Mouse (Mus musculus): ENCODE data around the gene Gp5. TPM values are rescaled to one million over a fixed set of nuclear protein-coding genes. Genes with fewer than 3 reads are reported as not detected.

Gene Gp5
- polyA plus RNA-seq, 1 experiment from 2014 or later = 0.68 TPM

- Histone ChIP-seq H3K9ac (no peak within 1 kb of the TSS), H3K4me2 (replicated peaks) (no peak within 1 kb of the TSS), H3K27ac (no peak within 1 kb of the TSS), H3K27me3 (ENCODE audit: control insufficient read depth, insufficient read depth, low read length) (no peaks in the 10 kb centered on the region), H3K9me3 (ENCODE audit: control insufficient read depth, low read length) (no peaks in the 10 kb centered on the region), H3K4me1 (replicated peaks; ENCODE audit: control insufficient read depth, insufficient read depth, low read length) (0 out of 2 replicates have a peak, but pooled peaks cover 1% of the 10 kb centered on the region), H3K36me3 (replicated peaks; ENCODE audit: control insufficient read depth, insufficient read depth) (no peaks in the 10 kb centered on the region), H3K4me3 (replicated peaks; ENCODE audit: low read length) (no peak within 1 kb of the TSS)
- ATAC-seq (ENCODE audit: low FRiP score) (no peak), DNase-seq (ENCODE audit: low spot score) (no peak)
- WGBS = 75% methylated on average over 5 of the region's 5 CpGs
These were observed 43.2 kb downstream of the Gp5 start, which contains the start of gene Cpn2 for GRCm38 (mm10) chr16:30267359-30267758. Gene Cpn2, minus strand, starts transcription at chr16:30267499.

GRCm38 (mm10) chr16:30266561-30266960, 44.0 kb downstream of the Gp5 start:
- ATAC-seq (ENCODE audit: low FRiP score) = no peak
- Histone ChIP-seq H3K4me2 (replicated peaks) (no peak overlapping the region), H3K27ac (no peak overlapping the region), H3K4me3 (replicated peaks; ENCODE audit: low read length) (no peak overlapping the region), H3K9ac (no peak overlapping the region), H3K27me3 (ENCODE audit: control insufficient read depth, insufficient read depth, low read length) (0 out of 2 replicates have a peak, but pooled peaks cover under 1% of the 10 kb centered on the region), H3K4me1 (replicated peaks; ENCODE audit: control insufficient read depth, insufficient read depth, low read length) (no peaks in the 10 kb centered on the region), H3K36me3 (replicated peaks; ENCODE audit: control insufficient read depth, insufficient read depth) (no peaks in the 10 kb centered on the region), H3K9me3 (ENCODE audit: control insufficient read depth, low read length) (no peaks in the 10 kb centered on the region)
- DNase-seq (ENCODE audit: low spot score) = no peak
- WGBS = 80% methylated on average over 5 of the region's 5 CpGs

GRCm38 (mm10) chr16:30265611-30266010, 45.0 kb downstream of the Gp5 start:
- DNase-seq (ENCODE audit: low spot score) = no peak
- H3K27me3 ChIP-seq (ENCODE audit: control insufficient read depth, insufficient read depth, low read length) = 0 out of 2 replicates have a peak, but pooled peaks cover 7% of the 10 kb centered on the region
- no peak overlapping the region for H3K9ac ChIP-seq
- H3K36me3 ChIP-seq (replicated peaks; ENCODE audit: control insufficient read depth, insufficient read depth) = no peaks in the 10 kb centered on the region
- H3K4me2 ChIP-seq (replicated peaks) = no peak overlapping the region
- H3K4me1 ChIP-seq (replicated peaks; ENCODE audit: control insufficient read depth, insufficient read depth, low read length) = no peaks in the 10 kb centered on the region
- H3K4me3 ChIP-seq (replicated peaks; ENCODE audit: low read length) = no peak overlapping the region
- 84% methylated on average over 4 of the region's 4 CpGs for WGBS
- H3K9me3 ChIP-seq (ENCODE audit: control insufficient read depth, low read length) = no peaks in the 10 kb centered on the region
- no peak overlapping the region for H3K27ac ChIP-seq
- ATAC-seq (ENCODE audit: low FRiP score) = no peak

- ATAC-seq (ENCODE audit: low FRiP score) (no peak), DNase-seq (ENCODE audit: low spot score) (no peak)
- Histone ChIP-seq H3K36me3 (replicated peaks; ENCODE audit: control insufficient read depth, insufficient read depth) (no peaks in the 10 kb centered on the region), H3K4me2 (replicated peaks) (no peak overlapping the region), H3K27me3 (ENCODE audit: control insufficient read depth, insufficient read depth, low read length) (0 out of 2 replicates have a peak, but pooled peaks cover 7% of the 10 kb centered on the region), H3K4me3 (replicated peaks; ENCODE audit: low read length) (no peak overlapping the region), H3K9me3 (ENCODE audit: control insufficient read depth, low read length) (no peaks in the 10 kb centered on the region), H3K9ac (no peak overlapping the region), H3K27ac (no peak overlapping the region), H3K4me1 (replicated peaks; ENCODE audit: control insufficient read depth, insufficient read depth, low read length) (no peaks in the 10 kb centered on the region)
- 65% methylated on average over 4 of the region's 4 CpGs for WGBS
These were observed 47.4 kb downstream of the Gp5 start for GRCm38 (mm10) chr16:30263156-30263555.

GRCm38 (mm10) chr16:30262664-30263063, 47.9 kb downstream of the Gp5 start:
- 0 out of 2 replicates have a peak, but pooled peaks cover 7% of the 10 kb centered on the region for H3K27me3 ChIP-seq (ENCODE audit: control insufficient read depth, insufficient read depth, low read length)
- DNase-seq (ENCODE audit: low spot score) (peak; percentile 83), ATAC-seq (ENCODE audit: low FRiP score) (no peak)
- no peaks in the 10 kb centered on the region for H3K4me1 ChIP-seq (replicated peaks; ENCODE audit: control insufficient read depth, insufficient read depth, low read length)
- no peak overlapping the region for H3K9ac ChIP-seq
- WGBS = 0% methylated on average over 2 of the region's 2 CpGs
- no peak overlapping the region for H3K4me2 ChIP-seq (replicated peaks)
- H3K36me3 ChIP-seq (replicated peaks; ENCODE audit: control insufficient read depth, insufficient read depth) = no peaks in the 10 kb centered on the region
- no peak overlapping the region for H3K4me3 ChIP-seq (replicated peaks; ENCODE audit: low read length)
- no peaks in the 10 kb centered on the region for H3K9me3 ChIP-seq (ENCODE audit: control insufficient read depth, low read length)
- no peak overlapping the region for H3K27ac ChIP-seq

- DNase-seq (ENCODE audit: low spot score) = no peak
- no peak overlapping the region for H3K9ac ChIP-seq
- no peaks in the 10 kb centered on the region for H3K9me3 ChIP-seq (ENCODE audit: control insufficient read depth, low read length)
- 88% methylated on average over 10 of the region's 10 CpGs for WGBS
- H3K27me3 ChIP-seq (ENCODE audit: control insufficient read depth, insufficient read depth, low read length) = 0 out of 2 replicates have a peak, but pooled peaks cover 7% of the 10 kb centered on the region
- no peaks in the 10 kb centered on the region for H3K36me3 ChIP-seq (replicated peaks; ENCODE audit: control insufficient read depth, insufficient read depth)
- H3K4me2 ChIP-seq (replicated peaks) = no peak overlapping the region
- no peaks in the 10 kb centered on the region for H3K4me1 ChIP-seq (replicated peaks; ENCODE audit: control insufficient read depth, insufficient read depth, low read length)
- no peak overlapping the region for H3K4me3 ChIP-seq (replicated peaks; ENCODE audit: low read length)
- no peak for ATAC-seq (ENCODE audit: low FRiP score)
- no peak overlapping the region for H3K27ac ChIP-seq
These were observed 48.4 kb downstream of the Gp5 start for GRCm38 (mm10) chr16:30262157-30262556.

- Histone ChIP-seq H3K4me1 (replicated peaks; ENCODE audit: control insufficient read depth, insufficient read depth, low read length) (no peaks in the 10 kb centered on the region), H3K27me3 (ENCODE audit: control insufficient read depth, insufficient read depth, low read length) (peaks cover 14% of the 10 kb centered on the region; the same call in 1 of the 2 replicates), H3K27ac (no peak overlapping the region), H3K4me2 (replicated peaks) (no peak overlapping the region), H3K4me3 (replicated peaks; ENCODE audit: low read length) (no peak overlapping the region), H3K9me3 (ENCODE audit: control insufficient read depth, low read length) (no peaks in the 10 kb centered on the region), H3K36me3 (replicated peaks; ENCODE audit: control insufficient read depth, insufficient read depth) (no peaks in the 10 kb centered on the region), H3K9ac (no peak overlapping the region)
- DNase-seq (ENCODE audit: low spot score) (no peak), ATAC-seq (ENCODE audit: low FRiP score) (no peak)
- 85% methylated on average over 9 of the region's 9 CpGs for WGBS
These were observed 49.2 kb downstream of the Gp5 start for GRCm38 (mm10) chr16:30261341-30261740.

- Histone ChIP-seq H3K9ac (no peak overlapping the region), H3K36me3 (replicated peaks; ENCODE audit: control insufficient read depth, insufficient read depth) (no peaks in the 10 kb centered on the region), H3K4me3 (replicated peaks; ENCODE audit: low read length) (no peak overlapping the region), H3K4me1 (replicated peaks; ENCODE audit: control insufficient read depth, insufficient read depth, low read length) (no peaks in the 10 kb centered on the region), H3K27me3 (ENCODE audit: control insufficient read depth, insufficient read depth, low read length) (peaks cover 14% of the 10 kb centered on the region; the same call in 1 of the 2 replicates), H3K4me2 (replicated peaks) (no peak overlapping the region), H3K27ac (no peak overlapping the region), H3K9me3 (ENCODE audit: control insufficient read depth, low read length) (no peaks in the 10 kb centered on the region)
- no peak for ATAC-seq (ENCODE audit: low FRiP score)
- DNase-seq (ENCODE audit: low spot score) = no peak
- WGBS = 88% methylated on average over 15 of the region's 15 CpGs
These were observed 50.5 kb downstream of the Gp5 start for GRCm38 (mm10) chr16:30260012-30260635.

GRCm38 (mm10) chr16:30259444-30259843, 51.1 kb downstream of the Gp5 start:
- 91% methylated on average over 10 of the region's 10 CpGs for WGBS
- Histone ChIP-seq H3K27ac (no peak overlapping the region), H3K9me3 (ENCODE audit: control insufficient read depth, low read length) (no peaks in the 10 kb centered on the region), H3K9ac (no peak overlapping the region), H3K4me2 (replicated peaks) (no peak overlapping the region), H3K4me3 (replicated peaks; ENCODE audit: low read length) (no peak overlapping the region), H3K36me3 (replicated peaks; ENCODE audit: control insufficient read depth, insufficient read depth) (no peaks in the 10 kb centered on the region), H3K27me3 (ENCODE audit: control insufficient read depth, insufficient read depth, low read length) (peaks cover 14% of the 10 kb centered on the region; the same call in 1 of the 2 replicates), H3K4me1 (replicated peaks; ENCODE audit: control insufficient read depth, insufficient read depth, low read length) (no peaks in the 10 kb centered on the region)
- DNase-seq (ENCODE audit: low spot score) (no peak), ATAC-seq (ENCODE audit: low FRiP score) (no peak)
